Comparison of ENCODE assay signal across 23 mouse cellular contexts in the genomic region with DNA sequence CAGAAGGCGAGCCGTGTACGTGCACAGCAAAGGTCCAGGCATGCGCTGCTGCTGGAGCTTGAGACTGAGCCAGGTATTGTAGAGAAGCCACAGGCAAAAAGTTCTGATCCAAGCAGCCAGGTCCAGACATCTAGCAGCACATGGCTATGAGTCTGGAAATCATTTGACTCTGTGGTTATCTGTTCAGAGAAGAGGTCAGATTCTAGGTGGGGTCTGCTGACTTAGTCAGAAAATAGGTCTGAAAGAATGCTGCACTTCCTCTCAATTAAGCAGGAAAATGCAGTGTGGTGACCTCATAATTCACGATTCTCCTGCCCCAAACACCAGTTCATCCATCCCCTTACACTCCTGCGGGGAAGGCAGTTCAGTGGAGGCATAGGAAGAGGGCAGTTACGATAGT. TPM values are rescaled to one million over a fixed set of nuclear protein-coding genes. Genes with fewer than 3 reads are reported as not detected.
A peak's percentile ranks its signal among the peaks of the same experiment; 100 is the strongest.
DNase-seq lines count a peak whose midpoint lies in the region; ATAC-seq and TF ChIP-seq lines count a peak whose summit lies in the region.
"Had no signal": no experiment of that assay in that cellular context is flagged by ENCODE, and none has a peak within 500 bp of the region (broad histone marks: within the 10 kb centered on the region; RNA-seq: fewer than 3 reads in every experiment).

No protein-coding gene starts in this region.

- H3K27me3 ChIP-seq in kidney, embryonic 14.5 days (ENCODE audit: control insufficient read depth, insufficient read depth, low read length), result no peaks in the 10 kb centered on the region
- H3K27me3 ChIP-seq in stomach, embryonic 15.5 days (replicated peaks), result no peaks in the 10 kb centered on the region
- H3K27me3 ChIP-seq in stomach, postnatal 0 days (ENCODE audit: control insufficient read depth, insufficient read depth, low read length), result no peaks in the 10 kb centered on the region
- H3K27me3 ChIP-seq in intestine, embryonic 16.5 days (replicated peaks; ENCODE audit: control insufficient read depth, insufficient read depth, low read length), result no peaks in the 10 kb centered on the region
- H3K27me3 ChIP-seq: midbrain, embryonic 13.5 days; neural tube, embryonic 12.5 days had no signal

- no peak overlapping the region for H3K4me3 ChIP-seq in kidney, embryonic 14.5 days (ENCODE audit: low read length)
- H3K4me3 ChIP-seq in stomach, embryonic 15.5 days (replicated peaks), result no peak overlapping the region
- no peak overlapping the region for H3K4me3 ChIP-seq in stomach, postnatal 0 days (ENCODE audit: low read depth, low read length)
- no peak overlapping the region for H3K4me3 ChIP-seq in intestine, embryonic 16.5 days (ENCODE audit: low read length)
- H3K4me3 ChIP-seq: hindbrain, embryonic 10.5 days; left cerebral cortex, adult 2 months; liver, embryonic 13.5 days; midbrain, embryonic 13.5 days; neural tube, embryonic 12.5 days had no signal

- no peaks in the 10 kb centered on the region for H3K36me3 ChIP-seq in kidney, embryonic 14.5 days (ENCODE audit: control insufficient read depth, insufficient read depth, low read length)
- no peaks in the 10 kb centered on the region for H3K36me3 ChIP-seq in stomach, embryonic 15.5 days
- no peaks in the 10 kb centered on the region for H3K36me3 ChIP-seq in stomach, postnatal 0 days (ENCODE audit: control insufficient read depth, insufficient read depth, low read length)
- H3K36me3 ChIP-seq in intestine, embryonic 16.5 days (ENCODE audit: control insufficient read depth, insufficient read depth, low read length), result no peaks in the 10 kb centered on the region
- H3K36me3 ChIP-seq: hindbrain, embryonic 10.5 days; liver, embryonic 13.5 days; midbrain, embryonic 13.5 days; neural tube, embryonic 12.5 days had no signal

- no peak overlapping the region for H3K4me2 ChIP-seq in kidney, embryonic 14.5 days (replicated peaks; ENCODE audit: low read depth, low read length)
- no peak overlapping the region for H3K4me2 ChIP-seq in stomach, embryonic 15.5 days
- H3K4me2 ChIP-seq in stomach, postnatal 0 days (replicated peaks; ENCODE audit: low read depth), result no peak overlapping the region
- H3K4me2 ChIP-seq in intestine, embryonic 16.5 days (ENCODE audit: low read depth, low read length), result no peak overlapping the region; the same call in 1 of the 2 replicates
- H3K4me2 ChIP-seq: heart, embryonic 11.5 days; liver, embryonic 13.5 days; lung, embryonic 14.5 days; midbrain, embryonic 13.5 days; neural tube, embryonic 12.5 days had no signal

- TF ChIP-seq EP300 in stomach, postnatal 0 days (optimal IDR thresholded peaks at IDR 0.05), result no peak

- DNase-seq in kidney, adult 9 months, result no peak
- no peak for DNase-seq in stomach, postnatal 0 days (ENCODE audit: low spot score)
- no peak for DNase-seq in testis, postnatal 14 days (ENCODE audit: low spot score)
- DNase-seq in embryo, embryonic 10.5 days (ENCODE audit: low spot score), result no peak
- DNase-seq: cerebellum, adult 2 months; cerebellum, postnatal 25 days; embryo, embryonic 11 days; kidney, adult 11 months; layer of hippocampus, adult 9-11 months; liver, embryonic 13.5 days; lung, embryonic 14.5 days; right cerebral cortex, postnatal 14 days; thymus, postnatal 14 days had no signal

- TF ChIP-seq CTCF in stomach, postnatal 0 days (IDR thresholded peaks at IDR 0.05; ENCODE audit: low read depth), result no peak

- H3K9me3 ChIP-seq in kidney, embryonic 14.5 days (ENCODE audit: control insufficient read depth, low read length), result no peaks in the 10 kb centered on the region
- no peaks in the 10 kb centered on the region for H3K9me3 ChIP-seq in stomach, embryonic 15.5 days
- no peaks in the 10 kb centered on the region for H3K9me3 ChIP-seq in stomach, postnatal 0 days (ENCODE audit: control insufficient read depth, low read length)
- H3K9me3 ChIP-seq in intestine, embryonic 16.5 days (ENCODE audit: control insufficient read depth, low read length), result no peaks in the 10 kb centered on the region
- H3K9me3 ChIP-seq: hindbrain, embryonic 10.5 days; liver, embryonic 13.5 days; megakaryocyte, embryonic 14.5 days; midbrain, embryonic 13.5 days; neural tube, embryonic 12.5 days had no signal

- H3K4me1 ChIP-seq in kidney, embryonic 14.5 days (ENCODE audit: control insufficient read depth, insufficient read depth, low read length), result peaks cover 4% of the 10 kb centered on the region
- no peaks in the 10 kb centered on the region; the same call in 1 of the 2 replicates for H3K4me1 ChIP-seq in stomach, embryonic 15.5 days
- no peaks in the 10 kb centered on the region for H3K4me1 ChIP-seq in stomach, postnatal 0 days (replicated peaks; ENCODE audit: control insufficient read depth, insufficient read depth)
- no peaks in the 10 kb centered on the region; the same call in 1 of the 2 replicates for H3K4me1 ChIP-seq in intestine, embryonic 16.5 days (ENCODE audit: control insufficient read depth, insufficient read depth, low read length)
- H3K4me1 ChIP-seq: liver, embryonic 13.5 days; midbrain, embryonic 13.5 days; neural tube, embryonic 12.5 days had no signal

- no peak for ATAC-seq in kidney, embryonic 14.5 days (ENCODE audit: low FRiP score, low TSS enrichment)
- ATAC-seq in stomach, embryonic 15.5 days (ENCODE audit: insufficient read depth, low FRiP score, low read depth), result no peak
- ATAC-seq in stomach, postnatal 0 days (ENCODE audit: low FRiP score, low TSS enrichment), result no peak
- ATAC-seq in intestine, embryonic 16.5 days, result peak; percentile 42
- ATAC-seq: hindbrain, embryonic 16.5 days; midbrain, embryonic 13.5 days had no signal

- H3K27ac ChIP-seq in kidney, embryonic 14.5 days (ENCODE audit: low read depth, low read length), result peak overlapping the region; percentile 14; the same call in 1 of the 2 replicates
- 0 out of 2 replicates have a peak overlapping the region, but pooled peaks have one; percentile 41 for H3K27ac ChIP-seq in stomach, embryonic 15.5 days
- no peak overlapping the region for H3K27ac ChIP-seq in stomach, postnatal 0 days (replicated peaks)
- H3K27ac ChIP-seq in intestine, embryonic 16.5 days (ENCODE audit: low read length), result no peak overlapping the region
- H3K27ac ChIP-seq: hindbrain, embryonic 10.5 days; left cerebral cortex, adult 2 months; liver, embryonic 13.5 days; midbrain, embryonic 13.5 days; neural tube, embryonic 12.5 days had no signal

- 56% methylated on average over 7 of the region's 7 CpGs for WGBS in kidney, embryonic 14.5 days
- WGBS in stomach, embryonic 15.5 days, result 64% methylated on average over 7 of the region's 7 CpGs
- 59% methylated on average over 7 of the region's 7 CpGs for WGBS in stomach, postnatal 0 days
- WGBS in intestine, embryonic 16.5 days, result 65% methylated on average over 7 of the region's 7 CpGs

- H3K9ac ChIP-seq in kidney, embryonic 14.5 days (ENCODE audit: low read depth, low read length), result no peak overlapping the region
- no peak overlapping the region for H3K9ac ChIP-seq in stomach, embryonic 15.5 days
- H3K9ac ChIP-seq in stomach, postnatal 0 days (ENCODE audit: low read length), result no peak overlapping the region
- H3K9ac ChIP-seq in intestine, embryonic 16.5 days (ENCODE audit: low read depth, low read length), result no peak overlapping the region
- H3K9ac ChIP-seq: liver, embryonic 13.5 days; lung, embryonic 14.5 days; midbrain, embryonic 13.5 days; neural tube, embryonic 12.5 days had no signal

RNA-seq across cellular contexts. Expression of a gene that starts 26.9 kb away (rescaled TPM):
- 20.3 and 27.3 TPM in 2 replicates for polyA plus RNA-seq in kidney, embryonic 14.5 days (2014; fragmentation: Nextera tagmentation; extraction: Ambion mirVana)
- polyA plus RNA-seq in stomach, embryonic 15.5 days (2015; fragmentation: Nextera tagmentation; extraction: Ambion mirVana), result 15.3 and 15.9 TPM in 2 replicates
- polyA plus RNA-seq in stomach, postnatal 0 days (2015; fragmentation: Nextera tagmentation; extraction: Ambion mirVana), result 12.6 and 13.6 TPM in 2 replicates
- 11.5 and 12.1 TPM in 2 replicates for polyA plus RNA-seq in intestine, embryonic 16.5 days (2015; fragmentation: Nextera tagmentation; extraction: Ambion mirVana)

RNA-seq across cellular contexts. Expression of a gene that starts 40.7 kb away (rescaled TPM):
- 14.6 and 32.4 TPM in 2 replicates for polyA plus RNA-seq in kidney, embryonic 14.5 days (2014; fragmentation: Nextera tagmentation; extraction: Ambion mirVana)
- 19.9 and 23.1 TPM in 2 replicates for polyA plus RNA-seq in stomach, embryonic 15.5 days (2015; fragmentation: Nextera tagmentation; extraction: Ambion mirVana)
- 9.5 and 10.3 TPM in 2 replicates for polyA plus RNA-seq in stomach, postnatal 0 days (2015; fragmentation: Nextera tagmentation; extraction: Ambion mirVana)
- polyA plus RNA-seq in intestine, embryonic 16.5 days (2015; fragmentation: Nextera tagmentation; extraction: Ambion mirVana), result 16.3 and 18.4 TPM in 2 replicates

Comparison
In these comparisons a context has a peak if more than half of its experiments do, and no peak if none do; other contexts are left out.
1. H3K27ac ChIP-seq: peak in kidney, embryonic 14.5 days (single experiment) and stomach, embryonic 15.5 days (single experiment); none in stomach, postnatal 0 days (single experiment) and intestine, embryonic 16.5 days (single experiment).